Mouse (Mus musculus): ENCODE measurements around the gene Spata33.

DNA sequence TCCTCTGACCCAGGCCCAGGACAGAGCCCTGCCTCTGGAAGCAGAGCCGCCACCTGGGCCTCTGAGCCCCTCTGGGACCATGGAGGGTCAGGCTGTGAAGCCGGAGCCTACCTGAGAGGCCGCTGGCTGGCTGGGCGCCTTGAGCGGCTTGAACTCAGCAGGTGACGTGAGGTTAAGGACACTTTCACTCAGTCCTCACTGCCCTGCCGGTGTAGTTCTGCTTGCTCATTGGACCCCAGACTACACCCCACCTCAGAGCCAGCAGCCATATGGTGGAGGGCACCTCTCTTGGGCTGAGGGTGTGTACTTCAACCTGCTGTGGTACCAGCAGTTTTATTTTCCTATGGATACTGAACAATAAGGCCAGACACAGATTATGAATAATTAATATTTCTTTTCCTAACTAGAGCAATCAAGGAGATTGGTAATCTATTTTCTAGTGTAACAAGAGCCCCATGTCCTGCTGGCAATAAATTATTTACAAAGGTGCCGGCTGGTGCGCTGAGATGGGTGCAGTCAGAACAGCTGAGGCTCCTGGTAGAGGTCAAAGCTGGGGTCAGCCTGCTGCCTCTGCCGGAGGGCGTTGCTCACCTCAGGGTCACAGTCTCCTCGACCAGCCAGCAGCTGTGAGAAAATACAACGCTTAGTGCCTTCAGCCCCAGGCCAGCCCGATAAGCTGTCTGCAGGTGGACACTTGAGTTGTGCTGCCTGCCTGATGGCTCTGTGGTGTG lies 55.5 kb downstream of the Spata33 start:
- TF ChIP-seq TAL1 (IDR thresholded peaks at IDR 0.05; ENCODE audit: low read length) (no peak), GATA1 (IDR thresholded peaks at IDR 0.05; ENCODE audit: low read length) (no peak)

Measured in erythroblast, embryonic 14.5 days (primary cell).